Mouse (Mus musculus): Measurements from ENCODE around the gene Ntng2.

DNA sequence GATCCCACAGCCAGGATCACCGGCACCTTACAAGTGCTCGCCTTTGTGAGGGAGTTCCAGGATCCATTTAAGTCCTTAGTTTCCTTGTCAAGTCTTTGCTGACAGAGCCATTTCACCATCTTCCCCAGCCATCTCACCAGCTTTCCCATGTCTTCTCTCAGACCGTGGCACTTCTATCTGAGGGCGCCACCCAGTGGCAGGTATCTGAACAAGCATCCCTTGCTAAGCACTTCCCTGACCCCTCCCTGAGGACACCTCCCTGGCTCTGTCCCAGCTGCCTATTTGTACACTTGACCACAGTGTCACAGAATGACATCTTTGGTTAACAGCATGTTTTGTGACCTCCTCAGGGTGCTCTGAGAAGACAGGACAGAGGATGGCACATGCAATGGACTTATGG lies 15.2 kb downstream of the Ntng2 start:
- TF ChIP-seq CTCF (IDR thresholded peaks at IDR 0.05; ENCODE audit: insufficient read depth, low read depth, low read length) (peak; percentile 35), POLR2A (IDR thresholded peaks at IDR 0.05; ENCODE audit: insufficient read depth, low read depth, low read length) (no peak)
